Mouse (Mus musculus) heart, postnatal 25 days (tissue): ENCODE results near the gene Fkbp5. TPM values are rescaled to one million over a fixed set of nuclear protein-coding genes. Genes with fewer than 3 reads are reported as not detected.
"Not testable (repeated sequence)": the region's sequence is repeated elsewhere in the genome, so short reads cannot be mapped to it uniquely, and the experiment has no call there.

Experiments used
- DNase-seq: peaks from one replicate; pipeline ENCODE4 v3.0.0; 2022; ENCODE audit warnings: low spot score
- intact Hi-C: fragments of 180-260 bp; cut with DNase I; formaldehyde crosslinking; loops from one replicate; pipeline ENCODE4 v1.15.1; 2025
- microRNA-seq: library from miRNA; unstranded; fragments of <30 nt; microRNA quantifications from one replicate; pipeline ENCODE4 v1.2.0, GENCODE M21; 2022
- total RNA-seq, 2 experiments: library from RNA; stranded (reverse); gene quantifications; 2 replicates each; pipeline ENCODE4 v1.2.3; 2021

Gene Fkbp5
- total RNA-seq, 2 experiments from 2014 or later: 33.0 to 41.0 TPM

- intact Hi-C loops: no loop called here
- DNase-seq: no peak
These were observed 156.6 kb downstream of the Fkbp5 start for GRCm38 (mm10) chr17:28360531-28361277.

- intact Hi-C loops, DNase-seq: not testable (repeated sequence)
These were observed 158.6 kb downstream of the Fkbp5 start for GRCm38 (mm10) chr17:28358576-28359261.

GRCm38 (mm10) chr17:28355871-28356270 is 161.5 kb downstream of the Fkbp5 start:
- intact Hi-C loops: no loop called here
- DNase-seq: no peak

GRCm38 (mm10) chr17:28352018-28352417 is 165.3 kb downstream of the Fkbp5 start:
- DNase-seq: no peak
- intact Hi-C loops: no loop called here

- DNase-seq: no peak
- intact Hi-C loops: no loop called here
These were observed 165.9 kb downstream of the Fkbp5 start for GRCm38 (mm10) chr17:28351353-28351890.

- peak; percentile 54 for DNase-seq
- intact Hi-C loops: no loop called here
These were observed 166.6 kb downstream of the Fkbp5 start, which contains the start of gene Tead3 for GRCm38 (mm10) chr17:28350466-28351352. Gene Tead3 (minus strand): TSS chr17:28350817.

- intact Hi-C loops: no loop called here
- no peak for DNase-seq
These were observed 167.3 kb downstream of the Fkbp5 start for GRCm38 (mm10) chr17:28349901-28350465.

GRCm38 (mm10) chr17:28349264-28349880 is 168.0 kb downstream of the Fkbp5 start:
- no peak for DNase-seq
- intact Hi-C loops: no loop called here

Small RNA genes lying within 50 kb of the gene (microRNA-seq; reads per million reads assigned to microRNA genes)
- not detected for gene Gm25195
- gene Mir6969: not detected

Other genes with a start within 250 kb of the Fkbp5 start
- gene Fance, start 204.0 kb downstream of the Fkbp5 start, total RNA-seq: 10 to 100 TPM; 10.5 to 11.1 TPM
- gene Rpl10a, start 189.1 kb downstream of the Fkbp5 start, total RNA-seq: 100 to 1,000 TPM; 359 to 375 TPM
- 10 to 100 TPM; 12.2 to 14.4 TPM for gene Tead3, start 166.7 kb downstream of the Fkbp5 start, total RNA-seq
- under 1 TPM in 1 of 2 experiments, not detected in 1; 0.34 TPM for gene Tulp1, start 152.3 kb downstream of the Fkbp5 start, total RNA-seq
- gene Armc12, start 13.3 kb upstream of the Fkbp5 start, total RNA-seq: not detected
- gene Clpsl2, start 31.9 kb upstream of the Fkbp5 start, total RNA-seq: not detected
- gene Clps, start 43.2 kb upstream of the Fkbp5 start, total RNA-seq: not detected
- gene Lhfpl5, start 58.1 kb upstream of the Fkbp5 start, total RNA-seq: not detected
- 10 to 100 TPM; 32.6 to 35.5 TPM for gene Srpk1, start 105.2 kb upstream of the Fkbp5 start, total RNA-seq
- gene Slc26a8, start 172.7 kb upstream of the Fkbp5 start, total RNA-seq: under 1 TPM; 0.16 to 0.78 TPM
- 10 to 100 TPM; 55.0 to 55.8 TPM for gene Mapk14, start 173.8 kb upstream of the Fkbp5 start, total RNA-seq
- under 1 TPM in 1 of 2 experiments, not detected in 1; 0.88 TPM for gene AC170998.1, start 208.6 kb upstream of the Fkbp5 start, total RNA-seq